In the genomic region with DNA sequence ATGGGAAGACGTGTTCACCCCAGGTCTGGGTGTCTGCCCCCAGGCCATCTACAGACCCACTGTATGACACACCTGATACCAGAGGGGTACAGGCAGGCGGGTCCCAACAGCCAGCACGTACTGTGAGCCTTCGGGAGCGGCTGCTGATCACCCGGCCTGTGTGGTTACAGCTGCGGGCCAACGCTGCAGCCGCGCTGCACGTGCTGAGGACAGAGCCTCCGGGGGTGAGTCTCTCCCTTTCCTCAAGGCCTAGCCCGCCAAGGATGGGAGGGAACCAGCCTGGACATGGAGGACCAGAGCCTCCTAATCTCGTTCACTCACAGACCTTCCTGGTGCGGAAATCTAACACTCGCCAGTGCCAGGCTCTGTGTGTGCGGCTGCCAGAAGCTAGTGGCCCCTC, we compare ENCODE assay signal across 8 mouse cellular contexts. TPM values are rescaled to one million over a fixed set of nuclear protein-coding genes. Genes with fewer than 3 reads are reported as not detected.
A peak's percentile ranks its signal among the peaks of the same experiment; 100 is the strongest.
DNase-seq lines count a peak whose midpoint lies in the region; ATAC-seq lines count a peak whose summit lies in the region.

No protein-coding gene starts in this region.

- ATAC-seq in heart, embryonic 12.5 days (ENCODE audit: insufficient number of reproducible peaks, low FRiP score), result peak; percentile 20; the same call in 1 of the 2 replicates
- no peak for ATAC-seq in hindbrain, embryonic 11.5 days (ENCODE audit: low FRiP score)
- ATAC-seq in midbrain, embryonic 12.5 days (ENCODE audit: low FRiP score, low read depth), result peak; percentile 8; the same call in 1 of the 2 replicates

- peaks cover 38% of the 10 kb centered on the region for H3K4me1 ChIP-seq in heart, embryonic 12.5 days (replicated peaks)
- H3K4me1 ChIP-seq in hindbrain, embryonic 11.5 days (replicated peaks; ENCODE audit: control insufficient read depth, insufficient read depth, low read length), result no peaks in the 10 kb centered on the region
- peaks cover 25% of the 10 kb centered on the region for H3K4me1 ChIP-seq in midbrain, embryonic 12.5 days

- intact Hi-C loops in heart, postnatal 36 days (cut with DNase I), result no loop called here

- H3K4me2 ChIP-seq in heart, embryonic 12.5 days, result peak overlapping the region; percentile 67
- 0 out of 2 replicates have a peak overlapping the region, but pooled peaks have one; percentile 8 for H3K4me2 ChIP-seq in hindbrain, embryonic 11.5 days (replicated peaks; ENCODE audit: low read depth, low read length)
- H3K4me2 ChIP-seq in midbrain, embryonic 12.5 days (replicated peaks), result peak overlapping the region; percentile 11; the same call in 1 of the 2 replicates

- H3K27me3 ChIP-seq in heart, embryonic 12.5 days (replicated peaks), result peaks cover 33% of the 10 kb centered on the region
- H3K27me3 ChIP-seq in hindbrain, embryonic 11.5 days (ENCODE audit: control insufficient read depth, insufficient read depth, low read length), result peaks cover 31% of the 10 kb centered on the region
- H3K27me3 ChIP-seq in midbrain, embryonic 12.5 days, result peaks cover 60% of the 10 kb centered on the region

- H3K9ac ChIP-seq in heart, embryonic 12.5 days, result peak overlapping the region; percentile 66
- no peak overlapping the region for H3K9ac ChIP-seq in hindbrain, embryonic 11.5 days (ENCODE audit: low read depth, low read length)
- H3K9ac ChIP-seq in midbrain, embryonic 12.5 days (replicated peaks), result no peak overlapping the region

- H3K9me3 ChIP-seq in heart, embryonic 12.5 days (replicated peaks), result no peaks in the 10 kb centered on the region
- no peaks in the 10 kb centered on the region for H3K9me3 ChIP-seq in hindbrain, embryonic 11.5 days (ENCODE audit: control insufficient read depth, low read length)
- no peaks in the 10 kb centered on the region for H3K9me3 ChIP-seq in midbrain, embryonic 12.5 days

- peaks cover 41% of the 10 kb centered on the region for H3K36me3 ChIP-seq in heart, embryonic 12.5 days
- H3K36me3 ChIP-seq in hindbrain, embryonic 11.5 days (ENCODE audit: control insufficient read depth, insufficient read depth, low read length), result peaks cover 4% of the 10 kb centered on the region; the same call in 1 of the 2 replicates
- peaks cover 35% of the 10 kb centered on the region for H3K36me3 ChIP-seq in midbrain, embryonic 12.5 days

- peak overlapping the region; percentile 45 for H3K4me3 ChIP-seq in heart, embryonic 12.5 days
- no peak overlapping the region for H3K4me3 ChIP-seq in hindbrain, embryonic 11.5 days (ENCODE audit: low read depth, low read length)
- H3K4me3 ChIP-seq in midbrain, embryonic 12.5 days, result peak overlapping the region; percentile 6; the same call in 1 of the 2 replicates

- no peak for DNase-seq in heart, postnatal 36 days
- peak; percentile 48 to 55 for DNase-seq in adrenal gland, postnatal 36 days
- DNase-seq in hindbrain, embryonic 11.5 days (ENCODE audit: low spot score), result peak; percentile 37
- DNase-seq in spleen, postnatal 36 days (ENCODE audit: low spot score in 2 of 2), result no peak
- no peak for DNase-seq in spleen, adult 18-20 months
- no peak for DNase-seq in ovary, postnatal 14 days (ENCODE audit: low spot score)

- 6% methylated on average over 17 of the region's 17 CpGs for WGBS in heart, embryonic 12.5 days
- WGBS in hindbrain, embryonic 11.5 days, result 9% methylated on average over 17 of the region's 17 CpGs
- 6% methylated on average over 17 of the region's 17 CpGs for WGBS in midbrain, embryonic 12.5 days

- peak overlapping the region; percentile 42; the same call in 1 of the 2 replicates for H3K27ac ChIP-seq in heart, embryonic 12.5 days (ENCODE audit: poor library complexity, severe bottlenecking)
- no peak overlapping the region for H3K27ac ChIP-seq in hindbrain, embryonic 11.5 days (ENCODE audit: low read depth, low read length)
- no peak overlapping the region for H3K27ac ChIP-seq in midbrain, embryonic 12.5 days (replicated peaks)

RNA-seq across cellular contexts. Expression of a gene that starts 0.8 kb away (rescaled TPM):
- 4.7 and 6.2 TPM in 2 replicates for polyA plus RNA-seq in heart, embryonic 12.5 days (2016; fragmentation: Nextera tagmentation; extraction: Ambion mirVana)
- total RNA-seq in heart, postnatal 36 days (2021), result 1 to 10 TPM; 1.8 to 2.1 TPM
- 1 to 10 TPM; 3.5 to 3.6 TPM for total RNA-seq in adrenal gland, postnatal 36 days (2021)
- polyA plus RNA-seq in hindbrain, embryonic 11.5 days (2014; fragmentation: Nextera tagmentation; extraction: Ambion mirVana), result 0.80 and 1.7 TPM in 2 replicates
- 1.7 and 2.0 TPM in 2 replicates for polyA plus RNA-seq in midbrain, embryonic 12.5 days (2016; fragmentation: Nextera tagmentation; extraction: Ambion mirVana)

RNA-seq across cellular contexts. Expression of a gene that starts 9.9 kb away (rescaled TPM):
- 28.1 and 28.3 TPM in 2 replicates for polyA plus RNA-seq in heart, embryonic 12.5 days (2016; fragmentation: Nextera tagmentation; extraction: Ambion mirVana)
- total RNA-seq in heart, postnatal 36 days (2021), result 10 to 100 TPM; 13.9 to 15.6 TPM
- 10 to 100 TPM; 26.7 to 29.9 TPM for total RNA-seq in adrenal gland, postnatal 36 days (2021)
- polyA plus RNA-seq in hindbrain, embryonic 11.5 days (2014; fragmentation: Nextera tagmentation; extraction: Ambion mirVana), result 62.0 and 66.1 TPM in 2 replicates
- 56.6 and 63.7 TPM in 2 replicates for polyA plus RNA-seq in midbrain, embryonic 12.5 days (2016; fragmentation: Nextera tagmentation; extraction: Ambion mirVana)

RNA-seq across cellular contexts. Expression of a gene that starts 12.3 kb away (rescaled TPM):
- polyA plus RNA-seq in heart, embryonic 12.5 days (2016; fragmentation: Nextera tagmentation; extraction: Ambion mirVana), result 1.6 and 2.0 TPM in 2 replicates
- total RNA-seq in heart, postnatal 36 days (2021), result 1 to 10 TPM; 1.4 to 3.9 TPM
- total RNA-seq in adrenal gland, postnatal 36 days (2021), result 1 to 10 TPM in 1 of 2 experiments, under 1 TPM in 1; 0.99 to 2.3 TPM
- polyA plus RNA-seq in hindbrain, embryonic 11.5 days (2014; fragmentation: Nextera tagmentation; extraction: Ambion mirVana), result 0.73 and 2.3 TPM in 2 replicates
- 4.0 and 4.4 TPM in 2 replicates for polyA plus RNA-seq in midbrain, embryonic 12.5 days (2016; fragmentation: Nextera tagmentation; extraction: Ambion mirVana)

RNA-seq across cellular contexts. Expression of a gene that starts 12.4 kb away (rescaled TPM):
- polyA plus RNA-seq in heart, embryonic 12.5 days (2016; fragmentation: Nextera tagmentation; extraction: Ambion mirVana), result 48.2 and 49.1 TPM in 2 replicates
- 10 to 100 TPM; 45.1 to 47.2 TPM for total RNA-seq in heart, postnatal 36 days (2021)
- 10 to 100 TPM; 27.8 to 43.5 TPM for total RNA-seq in adrenal gland, postnatal 36 days (2021)
- 35.4 and 45.2 TPM in 2 replicates for polyA plus RNA-seq in hindbrain, embryonic 11.5 days (2014; fragmentation: Nextera tagmentation; extraction: Ambion mirVana)
- 40.7 and 42.4 TPM in 2 replicates for polyA plus RNA-seq in midbrain, embryonic 12.5 days (2016; fragmentation: Nextera tagmentation; extraction: Ambion mirVana)

RNA-seq across cellular contexts. Expression of a gene that starts 16.8 kb away (rescaled TPM):
- 21.4 and 23.0 TPM in 2 replicates for polyA plus RNA-seq in heart, embryonic 12.5 days (2016; fragmentation: Nextera tagmentation; extraction: Ambion mirVana)
- 10 to 100 TPM; 13.8 to 15.1 TPM for total RNA-seq in heart, postnatal 36 days (2021)
- total RNA-seq in adrenal gland, postnatal 36 days (2021), result 10 to 100 TPM; 13.7 to 21.2 TPM
- 26.8 and 27.9 TPM in 2 replicates for polyA plus RNA-seq in hindbrain, embryonic 11.5 days (2014; fragmentation: Nextera tagmentation; extraction: Ambion mirVana)
- 24.7 and 31.5 TPM in 2 replicates for polyA plus RNA-seq in midbrain, embryonic 12.5 days (2016; fragmentation: Nextera tagmentation; extraction: Ambion mirVana)

Comparison
In these comparisons a context has a peak if more than half of its experiments do, and no peak if none do; other contexts are left out.
1. H3K4me2 ChIP-seq: peak in every context shown above with its lines; median percentile 67 in heart, embryonic 12.5 days; 11 in midbrain, embryonic 12.5 days; 8 in hindbrain, embryonic 11.5 days.
2. DNase-seq: peak in adrenal gland, postnatal 36 days (2 of 2) and hindbrain, embryonic 11.5 days (single experiment); none in heart, postnatal 36 days (0 of 2), spleen, postnatal 36 days (0 of 2), spleen, adult 18-20 months (0 of 2) and ovary, postnatal 14 days (single experiment).